Mouse (Mus musculus): ENCODE data around the gene Hepacam2. TPM values are rescaled to one million over a fixed set of nuclear protein-coding genes. Genes with fewer than 3 reads are reported as not detected.
"Not testable (repeated sequence)": the region's sequence is repeated elsewhere in the genome, so short reads cannot be mapped to it uniquely, and the experiment has no call there.

Gene Hepacam2
- polyA plus RNA-seq, 1 experiment: not detected

DNA sequence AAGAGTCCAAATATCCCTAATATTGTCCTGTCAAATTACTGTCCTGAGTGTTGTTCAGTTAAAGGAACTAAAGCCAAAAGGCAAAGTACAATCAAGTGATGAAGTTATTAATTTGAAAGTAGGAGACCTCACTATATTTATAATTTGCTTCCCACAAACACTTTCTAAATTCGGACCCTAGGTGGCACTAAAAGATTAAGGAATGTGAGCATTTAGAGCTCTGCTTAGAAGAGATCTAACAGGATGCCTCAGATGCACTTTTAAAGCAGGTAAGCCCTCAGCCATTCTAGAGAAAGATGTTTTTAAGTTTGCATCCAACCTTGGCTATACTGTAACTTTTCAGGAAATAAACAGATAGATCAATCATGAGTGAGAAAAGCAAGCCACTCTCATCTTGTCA, 54.2 kb downstream of the Hepacam2 start:
- Histone ChIP-seq H3K4me1 (ENCODE audit: control insufficient read depth, insufficient read depth, low read length) (no peaks in the 10 kb centered on the region), H3K4me3 (ENCODE audit: insufficient read depth, low read depth, low read length) (no peak overlapping the region), H3K27ac (ENCODE audit: insufficient read depth, low read depth, low read length) (no peak overlapping the region)
- TF ChIP-seq CTCF (IDR thresholded peaks at IDR 0.05; ENCODE audit: insufficient read depth, low read depth, low read length) (no peak), POLR2A (IDR thresholded peaks at IDR 0.05; ENCODE audit: insufficient read depth, low read depth, low read length) (no peak)
- 27% methylated on average over 1 of the region's 1 CpGs for WGBS

DNA sequence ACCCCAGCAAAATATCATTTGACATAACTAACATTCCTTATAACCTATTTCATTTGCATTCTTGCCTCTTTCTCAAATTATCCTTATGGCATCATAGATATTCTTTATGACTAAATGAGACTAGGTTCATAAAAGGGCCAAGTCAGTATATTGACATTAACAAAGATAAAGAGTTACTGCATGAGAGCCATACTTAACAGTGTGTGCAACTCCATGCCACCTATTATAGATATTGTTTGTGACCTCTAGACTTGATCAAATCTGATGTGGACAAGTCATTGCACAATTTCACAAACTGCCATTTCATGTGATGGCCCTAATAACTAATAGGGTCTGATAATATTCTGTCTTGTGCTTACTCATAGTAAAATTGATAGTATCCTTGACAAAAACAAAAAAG, 62.0 kb downstream of the Hepacam2 start:
- Histone ChIP-seq H3K4me3 (ENCODE audit: insufficient read depth, low read depth, low read length) (no peak overlapping the region), H3K27ac (ENCODE audit: insufficient read depth, low read depth, low read length) (no peak overlapping the region), H3K4me1 (ENCODE audit: control insufficient read depth, insufficient read depth, low read length) (no peaks in the 10 kb centered on the region)
- no peak for TF ChIP-seq POLR2A (IDR thresholded peaks at IDR 0.05; ENCODE audit: insufficient read depth, low read depth, low read length)
- TF ChIP-seq CTCF (IDR thresholded peaks at IDR 0.05; ENCODE audit: insufficient read depth, low read depth, low read length): no peak

DNA sequence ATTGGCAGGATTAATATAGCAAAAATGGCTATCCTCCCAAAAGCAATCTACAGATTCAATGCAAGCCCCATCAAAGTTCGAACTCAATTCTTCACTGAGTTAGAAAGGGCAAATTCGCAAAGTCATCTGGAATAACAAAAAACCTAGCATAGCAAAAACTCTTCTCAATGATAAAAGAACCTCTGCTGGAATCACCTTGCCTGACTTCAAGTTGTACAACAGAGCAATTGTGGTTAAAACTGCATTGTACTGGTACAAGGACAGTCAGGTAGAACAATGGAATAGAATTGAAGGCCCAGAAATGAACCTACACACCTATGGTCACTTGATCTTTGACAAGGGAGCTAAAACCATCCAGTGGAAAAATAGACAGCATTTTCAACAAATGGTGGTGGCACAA, 67.1 kb downstream of the Hepacam2 start:
- not testable (repeated sequence) for H3K27ac ChIP-seq (ENCODE audit: insufficient read depth, low read depth, low read length); H3K4me1 ChIP-seq (ENCODE audit: control insufficient read depth, insufficient read depth, low read length); H3K4me3 ChIP-seq (ENCODE audit: insufficient read depth, low read depth, low read length)
- 89% methylated on average over 2 of the region's 2 CpGs for WGBS

DNA sequence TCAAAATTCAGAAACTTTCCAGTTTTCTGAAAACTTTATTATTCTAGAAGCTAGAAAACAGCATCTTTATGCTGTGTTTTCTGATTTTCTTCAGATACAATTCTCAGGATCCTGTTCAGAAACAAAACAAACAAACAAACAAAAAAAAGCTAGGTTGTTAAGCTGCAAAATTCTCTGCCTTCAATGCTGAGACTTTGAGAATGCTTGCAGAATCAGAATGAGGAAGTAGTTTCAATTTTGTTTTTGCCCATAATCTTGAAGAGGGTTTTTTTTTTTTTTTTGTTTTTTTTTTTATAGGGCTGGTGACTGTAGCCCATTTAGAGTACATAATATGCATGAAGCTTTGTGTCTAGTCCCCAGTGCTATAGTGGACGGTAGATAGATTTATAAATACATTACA, 71.1 kb downstream of the Hepacam2 start:
- TF ChIP-seq CTCF (IDR thresholded peaks at IDR 0.05; ENCODE audit: insufficient read depth, low read depth, low read length) (no peak), POLR2A (IDR thresholded peaks at IDR 0.05; ENCODE audit: insufficient read depth, low read depth, low read length) (no peak)
- Histone ChIP-seq H3K4me1 (ENCODE audit: control insufficient read depth, insufficient read depth, low read length) (no peaks in the 10 kb centered on the region), H3K27ac (ENCODE audit: insufficient read depth, low read depth, low read length) (no peak overlapping the region), H3K4me3 (ENCODE audit: insufficient read depth, low read depth, low read length) (no peak overlapping the region)
- 83% methylated on average over 1 of the region's 1 CpGs for WGBS

DNA sequence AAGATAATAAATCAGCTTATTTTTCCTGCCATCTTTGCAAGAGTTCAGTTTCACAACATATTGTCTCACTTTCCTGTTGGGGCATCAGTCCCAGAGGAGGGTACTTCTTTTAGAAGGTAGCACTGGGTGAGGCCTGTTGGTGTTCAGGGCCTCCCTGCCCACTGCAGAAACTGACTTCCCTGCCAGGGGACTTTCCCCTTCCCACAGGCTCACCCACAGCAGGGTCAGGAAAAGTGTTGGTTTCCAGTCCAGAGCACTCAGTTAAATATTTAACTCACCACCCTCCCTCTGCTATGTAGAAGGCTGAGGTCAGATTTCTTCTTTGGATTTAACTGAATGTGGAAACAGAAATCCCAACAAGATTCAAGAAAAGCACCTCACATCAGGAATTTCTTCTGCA, 72.8 kb downstream of the Hepacam2 start:
- not testable (repeated sequence) for H3K4me3 ChIP-seq (ENCODE audit: insufficient read depth, low read depth, low read length); H3K4me1 ChIP-seq (ENCODE audit: control insufficient read depth, insufficient read depth, low read length); H3K27ac ChIP-seq (ENCODE audit: insufficient read depth, low read depth, low read length)

DNA sequence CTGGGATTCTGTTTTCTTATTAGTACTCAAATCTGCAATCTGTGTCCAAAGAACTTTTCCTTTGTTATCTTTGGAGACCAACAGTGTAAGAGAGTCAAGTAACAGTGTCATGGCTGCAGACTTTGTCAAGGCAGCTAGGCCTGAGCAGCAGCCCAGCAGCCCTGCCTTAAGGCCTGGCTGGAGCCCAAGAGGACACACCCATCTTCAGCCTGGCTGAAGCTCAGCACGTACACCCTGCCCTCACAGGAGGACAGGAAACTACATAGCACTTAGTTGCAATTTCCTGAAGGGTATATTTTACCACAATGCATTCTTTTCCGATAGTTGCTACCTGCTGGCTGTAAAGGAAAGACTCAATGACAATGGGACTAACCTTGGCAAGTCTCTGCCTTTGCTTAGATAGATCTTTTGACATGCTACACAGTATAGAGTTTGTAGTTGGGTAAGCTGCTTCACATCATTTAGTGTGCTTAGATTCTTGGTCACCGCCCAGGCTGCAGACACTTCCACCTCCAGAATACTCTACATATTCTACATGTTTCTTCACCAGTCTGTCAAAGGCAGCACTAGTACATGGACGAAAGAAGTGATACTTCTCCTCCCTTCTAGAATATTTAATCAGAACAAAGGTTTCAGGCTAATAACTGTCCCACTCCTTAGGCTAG, 73.4 kb downstream of the Hepacam2 start:
- H3K27ac ChIP-seq (ENCODE audit: insufficient read depth, low read depth, low read length); H3K4me1 ChIP-seq (ENCODE audit: control insufficient read depth, insufficient read depth, low read length); H3K4me3 ChIP-seq (ENCODE audit: insufficient read depth, low read depth, low read length): not testable (repeated sequence)
- 11% methylated on average over 1 of the region's 4 CpGs for WGBS

Other genes with a start within 250 kb of the Hepacam2 start
- not detected in 2 replicates for gene Samd9l, start 98.7 kb downstream of the Hepacam2 start, polyA plus RNA-seq (2012; ENCODE audit: insufficient read depth, insufficient read length, low replicate concordance, missing spikeins)
- gene Vps50, start 84 bp upstream of the Hepacam2 start, polyA plus RNA-seq (2012; ENCODE audit: insufficient read depth, insufficient read length, low replicate concordance, missing spikeins): not detected in 2 replicates